Mouse (Mus musculus) kidney, embryonic 16.5 days (tissue): ENCODE measurements around the gene Errfi1. TPM values are rescaled to one million over a fixed set of nuclear protein-coding genes. Genes with fewer than 3 reads are reported as not detected.

Source experiments
- ATAC-seq: fragments of 200-750 bp; cut with Nextera tagmentation; 2 replicates; pipeline ENCODE4 v1.8.0; 2017; ENCODE audit warnings: moderate TSS enrichment; ENCODE audit not compliant: low FRiP score, low TSS enrichment
- H3K27ac ChIP-seq: fragments of 300-500 bp; sonication (generic); 2 replicates; pipeline ENCODE4 v1.5.1; 2014; ENCODE audit warnings: low read length
- H3K27me3 ChIP-seq: fragments of 300-500 bp; sonication (generic); 2 replicates; pipeline ENCODE4 v1.6.1; 2014; ENCODE audit warnings: low read length, control low read depth, mixed read lengths; ENCODE audit not compliant: insufficient read depth
- H3K36me3 ChIP-seq: fragments of 300-500 bp; sonication (generic); 2 replicates; pipeline ENCODE4 v1.6.1; 2014; ENCODE audit warnings: low read length, control low read depth, mixed read lengths; ENCODE audit not compliant: insufficient read depth
- H3K4me1 ChIP-seq: fragments of 300-500 bp; sonication (generic); 2 replicates; pipeline ENCODE4 v1.6.1; 2014; ENCODE audit warnings: low read length, control low read depth, mixed read lengths; ENCODE audit not compliant: insufficient read depth
- H3K4me2 ChIP-seq: fragments of 300-500 bp; sonication (generic); replicated peaks from 2 replicates; pipeline ENCODE4 v1.6.1; 2014; ENCODE audit warnings: low read depth, low read length
- H3K4me3 ChIP-seq: fragments of 300-500 bp; sonication (generic); 2 replicates; pipeline ENCODE4 v1.5.1; 2014; ENCODE audit warnings: mild to moderate bottlenecking, low read length
- H3K9ac ChIP-seq: fragments of 300-500 bp; sonication (generic); replicated peaks from 2 replicates; pipeline ENCODE4 v1.6.1; 2014; ENCODE audit warnings: low read length
- H3K9me3 ChIP-seq: fragments of 300-500 bp; sonication (generic); 2 replicates; pipeline ENCODE4 v1.6.1; 2016; ENCODE audit warnings: low read length, control low read depth
- WGBS: fragments of 180-500 bp; shearing (Covaris S2); extraction: QIAGEN DNeasy Blood & Tissue Kit; methylation state at CpG from one replicate; pipeline ENCODE4 v1.1.7; 2014; 5-methylcytosine and 5-hydroxymethylcytosine counted together
- polyA plus RNA-seq: library from polyadenylated mRNA; unstranded; fragments of >200 nt; fragmentation: Nextera tagmentation; extraction: Ambion mirVana; gene quantifications from 2 replicates; pipeline ENCODE4 v1.2.1, GENCODE M21; 2015

Errfi1 gene
- 32.8 and 33.4 TPM in 2 replicates for polyA plus RNA-seq

DNA sequence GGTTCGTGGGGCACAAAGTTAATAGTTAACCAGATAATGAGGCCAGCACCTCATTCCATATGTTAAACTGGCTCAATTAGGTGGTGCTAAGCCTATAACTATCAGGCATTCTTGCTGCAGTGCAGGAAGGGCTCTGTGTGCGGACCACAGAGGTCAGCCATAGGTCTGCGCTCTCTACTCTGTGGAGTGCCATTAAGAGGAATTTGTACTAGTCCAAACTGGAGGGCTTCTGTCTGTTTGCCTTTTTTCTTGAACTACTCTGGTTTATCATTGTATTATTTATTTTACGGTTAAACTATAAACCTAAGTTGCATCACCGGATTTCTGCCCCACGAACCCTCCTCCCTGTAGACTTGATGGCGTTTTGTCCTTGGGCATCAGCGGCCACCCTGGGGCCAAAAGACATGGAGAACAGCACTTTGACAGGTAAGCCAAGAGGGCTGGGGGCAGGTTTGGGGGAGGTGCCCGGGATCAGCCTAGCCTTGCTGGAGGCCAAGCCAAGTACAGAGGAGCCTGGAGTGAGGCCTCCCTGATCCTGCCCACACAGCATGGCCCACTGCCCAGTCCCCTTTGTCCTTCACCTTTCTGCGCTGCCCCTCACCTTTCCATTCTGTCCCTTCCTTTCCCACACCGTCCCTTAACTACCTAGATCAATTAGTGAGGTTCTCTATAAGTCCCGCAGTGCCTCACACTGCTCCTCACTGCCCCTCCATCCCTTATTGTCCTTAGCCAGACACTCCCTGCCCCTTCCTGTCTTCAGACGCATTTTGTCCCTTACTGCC is at the start of gene Errfi1:
TSS of gene Errfi1 (plus strand) at position 240 of the 782 bp plus-strand sequence.
- no peaks in the 10 kb centered on the region for H3K36me3 ChIP-seq
- WGBS: 44% methylated on average over 13 of the region's 13 CpGs
- H3K4me2 ChIP-seq: peak within 1 kb of the TSS; percentile 68
- H3K9me3 ChIP-seq: no peaks in the 10 kb centered on the region
- peaks cover 32% of the 10 kb centered on the region for H3K4me1 ChIP-seq
- peak within 1 kb of the TSS; percentile 90 for H3K27ac ChIP-seq
- no peaks in the 10 kb centered on the region for H3K27me3 ChIP-seq
- H3K9ac ChIP-seq: peak within 1 kb of the TSS; percentile 95
- H3K4me3 ChIP-seq: peak within 1 kb of the TSS; percentile 86
- peak; percentile 85 for ATAC-seq

DNA sequence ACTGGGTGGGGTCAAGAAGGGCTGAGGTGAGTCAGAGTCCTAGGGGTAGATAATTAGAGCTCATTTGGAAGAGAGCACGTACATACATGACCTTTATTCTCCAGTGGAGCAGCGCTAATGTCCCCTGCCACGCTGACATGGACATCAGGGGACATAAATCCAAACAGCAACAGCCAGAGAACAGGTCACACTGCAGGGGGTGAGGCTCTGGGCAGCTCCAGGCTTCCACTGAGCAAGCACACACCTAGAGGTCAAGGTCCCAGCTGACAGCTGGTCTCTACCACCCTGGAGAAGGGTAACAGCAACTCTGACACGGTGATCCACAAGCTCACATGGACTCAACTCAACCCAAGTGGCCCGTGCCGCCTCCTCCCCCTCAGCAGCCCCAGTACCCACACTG is 49.5 kb upstream of the Errfi1 start:
- Histone ChIP-seq H3K9ac (no peak overlapping the region), H3K9me3 (no peaks in the 10 kb centered on the region), H3K27me3 (no peaks in the 10 kb centered on the region), H3K4me2 (no peak overlapping the region), H3K36me3 (no peaks in the 10 kb centered on the region), H3K4me3 (no peak overlapping the region), H3K4me1 (peaks cover 39% of the 10 kb centered on the region), H3K27ac (no peak overlapping the region)
- peak; percentile 29; the same call in 1 of the 2 replicates for ATAC-seq
- WGBS: 50% methylated on average over 6 of the region's 6 CpGs

DNA sequence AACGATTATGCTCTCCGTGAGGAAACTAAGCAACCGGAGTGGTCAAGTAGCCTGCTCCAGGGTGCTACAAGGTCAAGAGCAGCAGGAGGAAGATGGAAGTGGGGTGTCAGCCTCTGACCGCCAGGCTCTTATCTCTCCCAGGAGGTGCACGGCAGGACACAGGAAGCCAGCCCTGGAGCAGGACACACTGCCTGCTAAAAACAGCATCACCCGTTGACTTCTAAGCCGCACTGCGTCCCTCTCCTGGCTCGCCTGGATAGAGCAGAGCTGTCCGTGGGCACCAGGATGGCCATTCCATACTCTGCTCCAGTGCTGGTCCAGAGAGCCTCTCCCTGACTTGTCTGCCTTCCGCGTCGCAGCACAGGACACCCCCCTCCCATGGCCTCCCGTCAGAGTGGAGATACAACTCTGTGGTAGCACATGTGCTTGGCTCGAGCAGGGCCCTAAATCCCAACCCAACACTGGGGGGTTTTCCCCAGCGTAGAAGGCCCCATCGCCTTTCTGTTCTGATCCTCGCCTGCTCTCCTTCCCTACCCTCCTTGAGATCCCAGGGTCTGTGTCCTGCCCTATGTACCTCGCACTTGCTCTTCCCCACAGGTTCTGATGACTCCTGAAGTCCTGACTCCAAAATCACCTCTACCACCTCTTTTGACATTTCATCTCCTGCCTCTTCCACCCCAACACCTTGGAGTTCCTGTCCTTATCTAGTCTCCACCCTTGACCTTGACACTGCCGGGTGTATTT is 45.8 kb upstream of the Errfi1 start:
- H3K27me3 ChIP-seq: no peaks in the 10 kb centered on the region
- H3K4me1 ChIP-seq: peaks cover 28% of the 10 kb centered on the region
- no peaks in the 10 kb centered on the region for H3K36me3 ChIP-seq
- no peak overlapping the region for H3K9ac ChIP-seq
- ATAC-seq: no peak
- H3K9me3 ChIP-seq: no peaks in the 10 kb centered on the region
- no peak overlapping the region for H3K4me2 ChIP-seq
- WGBS: 68% methylated on average over 20 of the region's 20 CpGs
- H3K4me3 ChIP-seq: no peak overlapping the region
- H3K27ac ChIP-seq: peak overlapping the region; percentile 56; the same call in 1 of the 2 replicates

DNA sequence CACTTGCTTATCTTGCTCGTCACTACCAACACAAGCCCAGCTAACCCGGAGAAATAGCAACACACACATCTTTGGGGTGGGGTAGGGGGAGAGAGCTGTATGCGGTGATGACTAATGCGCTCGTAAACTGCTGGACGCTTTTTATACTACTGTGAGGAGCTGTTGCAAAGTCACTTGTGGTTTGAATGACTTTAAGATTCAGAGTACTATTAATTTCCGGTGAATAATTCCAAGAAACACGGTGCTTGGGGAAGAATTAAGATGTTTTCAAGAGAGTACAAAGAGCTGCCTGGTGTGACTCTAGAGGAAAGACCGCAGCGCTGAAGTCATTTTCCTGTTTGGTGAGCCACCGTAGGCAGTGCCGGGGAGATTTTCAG is 45.3 kb upstream of the Errfi1 start:
- Histone ChIP-seq H3K36me3 (no peaks in the 10 kb centered on the region), H3K4me2 (no peak overlapping the region; the same call in 1 of the 2 replicates), H3K27me3 (no peaks in the 10 kb centered on the region), H3K4me3 (no peak overlapping the region), H3K27ac (peak overlapping the region; percentile 56), H3K4me1 (peaks cover 28% of the 10 kb centered on the region), H3K9ac (no peak overlapping the region), H3K9me3 (no peaks in the 10 kb centered on the region)
- no peak for ATAC-seq
- WGBS: 37% methylated on average over 12 of the region's 12 CpGs

DNA sequence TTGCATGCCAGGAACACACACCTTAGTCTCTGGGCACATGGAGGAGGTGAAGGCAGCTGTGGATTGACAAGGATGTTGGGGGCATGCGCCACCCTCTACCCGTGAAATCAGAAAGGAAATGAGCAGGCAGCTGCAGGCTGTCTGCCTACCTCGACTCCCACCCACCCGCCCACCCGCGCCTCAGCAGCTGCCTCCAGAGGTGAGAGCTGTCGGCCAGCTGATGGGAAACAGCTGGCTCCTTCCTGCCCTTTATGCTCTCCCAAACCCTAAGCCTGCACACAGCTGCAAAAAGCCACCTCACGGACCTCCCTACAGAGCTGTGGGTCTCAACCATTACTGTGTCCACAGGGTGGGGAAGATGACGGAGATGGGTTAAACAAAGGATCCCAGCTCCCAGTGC is 44.4 kb upstream of the Errfi1 start:
- H3K9ac ChIP-seq: no peak overlapping the region
- ATAC-seq: peak; percentile 76
- peaks cover 23% of the 10 kb centered on the region for H3K4me1 ChIP-seq
- H3K9me3 ChIP-seq: no peaks in the 10 kb centered on the region
- no peaks in the 10 kb centered on the region for H3K36me3 ChIP-seq
- H3K4me3 ChIP-seq: no peak overlapping the region
- peak overlapping the region; percentile 66 for H3K27ac ChIP-seq
- H3K27me3 ChIP-seq: no peaks in the 10 kb centered on the region
- WGBS: 9% methylated on average over 9 of the region's 9 CpGs
- peak overlapping the region; percentile 15; the same call in 1 of the 2 replicates for H3K4me2 ChIP-seq

DNA sequence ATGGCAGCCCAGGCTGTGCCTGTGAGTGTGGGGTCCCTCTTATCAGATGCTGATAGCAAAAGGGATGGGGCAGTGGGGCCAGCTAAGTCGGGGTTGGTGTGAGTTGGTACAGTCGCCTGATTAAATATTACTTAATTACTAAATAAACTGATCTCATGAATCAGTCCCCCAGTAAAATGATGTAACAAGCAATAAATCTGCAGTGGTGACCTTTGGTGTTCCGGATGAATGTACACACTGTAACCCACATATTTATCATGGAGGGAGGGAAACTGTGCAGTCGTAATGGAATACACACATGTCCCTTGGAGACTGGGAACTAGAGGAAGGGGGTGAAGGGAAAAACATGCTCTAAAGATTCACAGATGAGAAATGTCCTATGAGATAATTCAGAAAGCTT is 38.6 kb upstream of the Errfi1 start:
- H3K4me1 ChIP-seq: peaks cover 33% of the 10 kb centered on the region
- no peaks in the 10 kb centered on the region for H3K27me3 ChIP-seq
- H3K4me2 ChIP-seq: no peak overlapping the region
- peak overlapping the region; percentile 7; the same call in 1 of the 2 replicates for H3K27ac ChIP-seq
- H3K4me3 ChIP-seq: no peak overlapping the region
- 32% methylated on average over 4 of the region's 4 CpGs for WGBS
- peak; percentile 20; the same call in 1 of the 2 replicates for ATAC-seq
- H3K9me3 ChIP-seq: no peaks in the 10 kb centered on the region
- no peak overlapping the region for H3K9ac ChIP-seq
- H3K36me3 ChIP-seq: no peaks in the 10 kb centered on the region

DNA sequence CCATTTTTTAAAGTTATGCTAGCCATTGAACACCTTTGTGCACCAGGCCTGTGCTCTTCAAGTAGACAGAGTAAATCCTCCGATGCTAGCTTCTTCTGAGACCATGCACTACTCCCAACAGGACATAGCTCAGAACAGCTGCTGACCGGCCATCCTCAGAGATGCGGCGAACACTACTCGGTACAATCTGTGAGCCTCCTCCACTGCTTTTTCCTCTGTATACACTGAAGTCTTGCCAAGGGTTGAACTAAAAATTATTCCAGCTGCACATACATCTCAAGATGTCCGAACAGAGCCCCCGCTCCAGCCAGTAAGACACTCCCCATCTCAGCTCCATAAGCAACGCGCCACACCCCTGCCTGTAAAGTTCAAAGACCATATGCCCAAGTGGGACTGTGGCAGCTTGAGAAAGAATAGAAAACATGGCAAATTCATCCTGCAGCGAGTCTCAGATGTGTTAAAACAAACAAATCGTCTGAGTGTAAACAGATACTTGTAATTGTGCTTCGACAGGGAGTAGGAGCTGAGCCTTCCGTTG is 37.2 kb upstream of the Errfi1 start:
- Histone ChIP-seq H3K4me1 (peaks cover 33% of the 10 kb centered on the region), H3K9me3 (no peaks in the 10 kb centered on the region), H3K4me2 (no peak overlapping the region; the same call in 1 of the 2 replicates)

DNA sequence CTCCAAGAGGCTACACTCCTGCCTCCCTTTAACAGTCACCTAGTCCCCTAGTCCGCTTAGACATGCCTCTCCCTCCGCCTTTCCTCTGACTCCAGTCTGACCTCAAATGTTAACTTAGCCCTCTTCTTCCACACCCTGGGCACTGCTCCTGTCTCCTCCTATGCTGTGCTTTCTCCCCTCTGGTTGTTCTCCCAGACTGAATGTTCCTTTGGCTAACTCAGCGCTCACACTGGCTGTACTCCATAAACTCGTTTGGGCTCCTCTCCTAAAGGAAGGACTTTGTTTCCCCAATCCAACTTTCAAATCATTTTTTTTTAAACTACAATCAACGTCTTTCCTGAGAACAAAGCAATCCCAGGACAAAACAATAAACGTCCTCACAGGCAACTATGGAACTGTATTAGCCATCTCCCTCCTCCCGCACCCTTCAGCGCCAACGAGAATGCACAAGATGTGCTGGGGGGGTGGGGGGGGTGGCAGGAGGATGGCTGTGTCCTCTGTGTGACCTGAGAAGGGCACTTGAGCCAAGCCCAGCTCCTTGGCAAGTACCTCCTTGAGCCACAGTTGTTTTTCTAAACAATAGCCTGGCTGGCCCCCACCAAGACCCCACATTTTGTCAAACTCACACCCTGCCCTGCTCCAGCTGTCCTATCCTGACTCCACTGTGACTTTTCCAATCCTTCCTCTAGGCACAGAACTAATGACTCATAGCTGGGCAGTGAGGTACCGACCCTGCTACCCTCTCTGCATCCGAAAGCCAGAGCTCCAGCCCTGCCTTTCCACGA is 34.4 kb upstream of the Errfi1 start:
- Histone ChIP-seq H3K27me3 (no peaks in the 10 kb centered on the region), H3K27ac (no peak overlapping the region), H3K4me2 (no peak overlapping the region), H3K9ac (no peak overlapping the region), H3K4me3 (no peak overlapping the region), H3K4me1 (peaks cover 55% of the 10 kb centered on the region), H3K36me3 (no peaks in the 10 kb centered on the region), H3K9me3 (no peaks in the 10 kb centered on the region)
- 58% methylated on average over 12 of the region's 12 CpGs for WGBS
- no peak for ATAC-seq

More for the DNA sequence above, 37.2 kb upstream of the Errfi1 start:
- WGBS: 46% methylated on average over 13 of the region's 13 CpGs
- Histone ChIP-seq H3K4me3 (no peak overlapping the region), H3K9ac (peak overlapping the region; percentile 9), H3K36me3 (no peaks in the 10 kb centered on the region), H3K27me3 (no peaks in the 10 kb centered on the region), H3K27ac (peak overlapping the region; percentile 57)
- no peak for ATAC-seq

DNA sequence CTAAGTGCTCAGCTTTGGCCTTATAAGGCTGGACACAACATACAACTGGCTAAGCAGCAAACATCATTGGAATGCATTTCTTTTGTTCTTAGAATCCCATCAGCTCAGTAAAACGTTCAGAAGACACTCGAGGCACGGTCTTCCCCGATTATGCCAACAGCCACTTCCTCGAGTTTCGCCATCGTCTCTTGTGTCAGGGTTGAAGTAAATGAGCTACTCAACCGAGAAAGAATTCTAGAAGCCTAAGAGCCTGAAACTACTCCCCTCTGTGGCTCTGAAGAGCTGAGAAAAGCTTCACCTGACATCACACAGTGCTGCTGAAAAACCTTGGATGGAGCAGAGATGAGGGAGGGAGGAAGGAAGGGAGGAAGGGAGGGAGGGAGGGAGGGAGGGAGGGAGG is 32.3 kb upstream of the Errfi1 start:
- Histone ChIP-seq H3K4me1 (peaks cover 56% of the 10 kb centered on the region), H3K36me3 (no peaks in the 10 kb centered on the region), H3K9ac (no peak overlapping the region), H3K27ac (0 out of 2 replicates have a peak overlapping the region, but pooled peaks have one; percentile 2), H3K9me3 (no peaks in the 10 kb centered on the region), H3K4me2 (no peak overlapping the region), H3K27me3 (no peaks in the 10 kb centered on the region), H3K4me3 (no peak overlapping the region)
- no peak for ATAC-seq
- WGBS: 38% methylated on average over 8 of the region's 8 CpGs
